Mouse (Mus musculus) ZHBTc4 (cell line): ENCODE results near the gene Ghrhr.

Experiments
- DNase-seq: peaks from one replicate; pipeline ENCODE4 v3.0.0-alpha.2; 2011; ENCODE audit warnings: low read depth, low spot score

Gene Ghrhr

GRCm38 (mm10) chr6:55353711-55354445, 22.2 kb upstream of the Ghrhr start:
- no peak for DNase-seq

GRCm38 (mm10) chr6:55354456-55355117, 21.5 kb upstream of the Ghrhr start:
- peak; percentile 69 for DNase-seq

DNA sequence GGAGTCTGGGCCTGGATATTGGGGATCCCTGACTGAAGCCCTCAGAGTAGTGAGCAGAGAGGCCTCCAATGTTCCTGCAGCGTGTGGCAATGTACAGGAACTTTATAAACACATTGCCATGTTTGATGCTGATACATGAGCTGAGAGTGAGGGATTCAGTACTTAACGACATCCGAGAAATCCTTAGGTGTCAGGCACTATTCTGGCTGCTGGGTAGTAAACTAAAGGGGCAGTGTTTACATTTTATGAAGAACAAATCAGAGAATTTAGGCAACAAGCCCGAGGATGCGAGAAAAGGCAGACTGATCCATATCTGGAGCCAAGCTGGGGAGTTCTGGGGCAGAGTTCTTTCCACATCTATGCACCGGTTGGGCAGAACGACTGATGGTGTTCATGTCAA, 20.5 kb upstream of the Ghrhr start:
- no peak for DNase-seq

DNA sequence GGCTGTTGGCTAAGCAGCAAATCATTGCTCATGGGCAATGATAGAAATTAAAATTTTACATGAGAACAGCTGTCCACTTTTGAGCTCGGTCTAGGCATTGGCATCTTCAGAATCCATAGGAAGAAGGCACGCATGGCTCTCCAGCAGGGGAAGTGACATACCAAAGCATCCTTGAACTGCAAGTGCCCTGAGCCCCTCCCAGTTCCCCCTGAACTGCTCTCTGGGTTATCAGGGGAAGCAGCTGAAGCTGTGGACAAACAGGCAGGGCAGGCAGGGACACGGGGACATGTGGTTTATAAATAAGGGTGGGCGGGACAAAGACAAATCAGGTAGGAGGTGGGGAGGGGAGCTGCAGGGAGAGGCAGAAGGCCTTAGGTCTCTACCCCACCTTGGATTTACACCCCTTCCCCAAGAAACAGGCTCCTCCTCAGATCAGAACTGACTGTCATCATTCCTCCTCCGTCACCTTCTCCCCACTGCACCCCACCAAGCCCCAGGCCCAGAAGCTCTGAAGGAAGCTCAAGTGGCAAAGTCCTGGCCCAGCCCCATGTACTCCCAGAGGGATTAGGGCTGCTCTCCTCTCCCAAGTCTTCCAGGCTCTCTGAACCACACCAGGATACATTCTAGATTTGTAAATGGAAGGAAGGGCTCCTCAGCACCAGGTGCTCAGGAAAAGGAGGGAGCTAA, 19.9 kb upstream of the Ghrhr start:
- no peak for DNase-seq

DNA sequence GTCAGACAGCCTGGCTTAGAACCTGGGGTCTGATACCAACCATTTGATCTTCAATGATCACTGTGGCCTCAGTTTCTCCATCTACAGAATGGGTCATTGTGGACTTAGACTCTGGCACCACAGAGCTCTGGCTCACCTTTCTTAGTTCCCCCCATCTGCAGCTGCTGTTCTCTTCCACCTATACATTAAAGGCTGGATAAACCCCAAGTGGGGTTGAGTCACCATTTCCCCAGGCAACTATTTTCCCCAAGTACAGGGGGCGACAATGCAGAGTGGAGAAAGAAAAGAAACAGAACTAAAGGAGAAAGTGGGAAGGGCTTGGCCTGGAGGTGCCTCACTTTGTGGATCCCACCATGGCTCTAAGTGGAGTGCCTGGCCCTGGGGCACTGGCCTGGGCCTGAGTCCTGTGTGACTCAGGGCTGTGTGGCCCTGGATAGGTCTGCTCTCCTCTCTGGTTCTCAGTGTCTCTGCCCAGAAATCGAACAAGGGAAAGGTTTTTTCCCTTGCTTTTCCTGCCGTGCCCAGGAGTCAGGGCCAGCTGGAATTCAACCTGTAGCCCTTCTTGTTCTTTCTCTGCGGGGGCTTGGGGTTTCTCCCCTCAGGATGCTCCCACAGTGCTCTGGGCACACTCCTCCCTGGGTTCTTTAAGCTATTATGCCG, 19.0 kb upstream of the Ghrhr start:
- DNase-seq = no peak

DNA sequence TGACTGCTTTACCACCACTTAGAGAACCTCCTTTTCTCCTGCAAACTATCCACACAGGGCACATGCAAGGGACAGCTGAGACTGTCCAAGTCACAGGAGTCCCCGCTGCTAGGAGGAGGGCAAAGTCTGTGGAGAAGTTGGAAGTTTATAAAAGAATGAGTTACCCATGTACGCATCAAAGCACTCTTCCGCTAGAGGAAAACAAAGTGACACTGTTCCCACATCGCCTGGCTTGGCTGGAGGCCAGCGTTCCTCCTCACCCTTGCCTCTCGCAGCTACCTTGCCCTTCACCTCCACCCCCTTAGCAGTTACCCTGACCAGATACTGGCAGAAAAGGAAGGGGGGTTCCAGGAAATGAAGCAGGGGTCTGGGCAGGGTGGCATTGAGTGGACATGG, 18.5 kb upstream of the Ghrhr start:
- DNase-seq = no peak

- DNase-seq = peak; percentile 74
Observed at GRCm38 (mm10) chr6:55358731-55359143, 17.4 kb upstream of the Ghrhr start.

- no peak for DNase-seq
Observed at GRCm38 (mm10) chr6:55362663-55363062, 13.4 kb upstream of the Ghrhr start.

- no peak for DNase-seq
Observed at GRCm38 (mm10) chr6:55367126-55367525, 9.0 kb upstream of the Ghrhr start.

DNA sequence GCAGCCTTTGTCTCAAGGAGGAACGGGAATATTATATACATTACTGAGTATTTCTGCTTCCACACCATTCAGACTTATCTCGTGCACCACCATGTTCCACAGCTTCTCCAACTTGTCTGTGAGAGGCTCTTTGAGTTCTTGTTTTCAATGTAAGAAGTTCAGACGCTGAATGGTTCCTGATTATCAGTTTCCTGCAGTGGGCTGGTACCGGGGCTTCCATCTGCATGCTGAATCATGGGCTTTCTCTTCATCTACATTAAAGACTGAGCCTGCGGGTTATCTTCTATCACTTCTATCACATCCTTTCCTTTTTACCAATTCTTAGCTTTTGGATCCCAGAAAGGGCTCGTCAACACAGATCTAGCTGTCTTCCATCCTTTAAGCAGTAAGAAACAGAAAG, 5.3 kb upstream of the Ghrhr start:
- DNase-seq = no peak

- no peak for DNase-seq
Observed at GRCm38 (mm10) chr6:55376511-55376910, 416 bp downstream of the Ghrhr start.

DNA sequence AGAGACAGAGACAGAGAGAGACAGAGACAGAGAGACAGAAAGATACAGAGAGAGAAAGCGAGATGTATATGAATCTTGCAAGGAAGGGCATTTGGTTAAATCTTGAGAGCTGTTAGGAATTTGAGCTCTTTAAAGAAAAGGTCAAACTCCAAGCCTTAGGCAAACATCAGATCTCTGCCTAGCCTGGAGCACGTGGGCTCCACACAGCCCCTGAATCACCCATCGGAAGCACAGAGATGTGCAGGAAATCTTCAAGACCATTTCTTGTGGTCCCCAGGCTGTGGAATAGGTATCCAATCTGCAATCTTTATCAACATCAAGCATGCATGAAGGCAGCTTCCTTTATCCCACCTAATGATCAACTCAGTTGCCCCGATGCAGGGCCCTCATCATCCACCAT, 1.4 kb downstream of the Ghrhr start:
- no peak for DNase-seq

DNA sequence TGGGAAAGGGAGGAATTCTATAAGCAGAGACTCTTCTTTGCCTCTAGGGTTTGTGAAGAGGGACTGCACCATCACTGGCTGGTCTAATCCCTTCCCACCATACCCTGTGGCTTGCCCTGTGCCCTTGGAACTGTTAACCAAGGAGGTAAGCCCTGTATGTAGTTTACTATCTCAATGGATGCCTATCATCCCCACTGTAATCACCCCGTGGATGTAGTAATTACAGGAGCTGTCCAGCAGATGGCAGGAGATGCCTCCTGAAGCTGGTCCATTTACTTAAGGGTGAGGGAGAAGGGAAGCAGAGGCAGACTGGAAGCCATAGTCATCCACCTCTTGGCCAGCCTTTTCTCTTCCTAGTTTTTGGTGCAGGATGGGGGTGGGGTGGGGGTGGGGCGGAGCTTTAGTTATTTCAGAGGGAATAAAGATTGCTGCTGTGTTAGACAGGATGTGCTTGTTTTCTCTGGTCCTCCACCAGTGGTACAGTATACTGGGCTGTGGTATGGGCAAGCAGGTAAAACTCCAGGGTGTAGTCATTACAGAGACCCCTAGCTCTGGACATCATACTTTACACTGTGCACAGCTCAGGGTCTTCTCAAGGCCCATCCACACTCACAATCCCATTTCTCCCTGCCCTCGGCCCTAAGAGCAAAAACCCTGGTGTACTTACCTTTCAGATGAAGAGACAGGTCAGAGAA, 3.7 kb downstream of the Ghrhr start:
- peak; percentile 79 for DNase-seq

DNA sequence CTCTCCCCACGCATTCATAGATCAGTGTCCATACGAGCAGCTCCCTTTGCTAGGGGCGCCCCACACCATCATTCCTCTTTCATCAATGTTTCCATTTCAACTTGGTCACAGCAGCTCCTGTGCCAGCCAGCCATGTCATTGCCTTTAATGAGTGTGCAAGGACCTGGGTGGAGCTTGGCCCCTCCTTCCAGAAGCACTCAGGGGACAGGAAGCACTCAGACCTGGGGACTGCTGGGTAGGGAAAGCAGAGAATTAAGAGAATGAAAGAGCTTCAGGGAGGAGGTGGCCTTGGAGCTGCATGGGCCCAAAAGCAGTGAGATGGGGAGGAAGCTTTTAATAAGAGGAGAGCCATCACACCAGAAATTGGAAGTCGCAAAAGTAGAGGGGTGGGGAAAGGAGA, 5.9 kb downstream of the Ghrhr start:
- no peak for DNase-seq

DNA sequence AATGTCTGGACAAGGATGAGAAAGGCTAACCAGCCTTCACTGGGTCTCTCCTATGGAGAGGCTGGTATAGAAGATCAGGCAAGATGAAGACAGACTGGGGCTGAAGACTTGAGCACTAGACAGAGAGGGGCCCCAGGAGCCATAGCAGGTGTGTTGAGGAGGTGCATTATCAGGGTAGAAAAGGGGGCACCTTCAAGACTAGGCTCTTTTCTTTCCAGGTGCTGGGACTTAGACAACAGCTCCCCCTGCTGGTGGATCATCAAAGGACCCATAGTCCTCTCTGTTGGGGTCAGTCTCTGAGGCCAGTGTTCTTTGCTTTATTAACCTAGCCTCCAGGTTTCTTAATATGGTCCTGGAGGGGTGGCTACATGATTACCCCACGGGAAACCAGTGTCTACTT, 7.8 kb downstream of the Ghrhr start:
- DNase-seq = peak; percentile 35

GRCm38 (mm10) chr6:55384356-55384951, 8.4 kb downstream of the Ghrhr start:
- no peak for DNase-seq

- DNase-seq = no peak
Observed at GRCm38 (mm10) chr6:55388546-55389169, 12.6 kb downstream of the Ghrhr start.

DNA sequence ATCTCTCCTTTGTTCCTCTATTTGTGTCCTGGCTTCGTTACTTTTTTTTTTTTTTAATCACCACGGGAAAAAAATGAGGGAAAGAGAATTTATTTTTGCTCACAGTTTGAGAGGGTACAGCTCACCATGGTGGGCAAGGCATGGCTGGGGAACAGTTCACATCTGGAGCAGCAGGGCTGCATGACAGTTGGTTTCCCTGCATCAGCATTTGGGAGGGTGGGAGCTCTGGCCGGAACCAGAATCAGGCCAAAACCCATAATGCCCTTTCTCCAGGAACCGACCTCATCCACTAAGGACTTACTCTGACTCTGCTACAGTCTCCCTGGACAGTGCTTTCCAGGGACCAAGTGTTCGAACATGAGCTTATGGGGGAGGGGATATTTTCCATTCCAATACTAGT, 13.2 kb downstream of the Ghrhr start:
- DNase-seq = no peak

- DNase-seq = no peak
Observed at GRCm38 (mm10) chr6:55391814-55392213, 15.7 kb downstream of the Ghrhr start.

- peak; percentile 76 for DNase-seq
Observed at GRCm38 (mm10) chr6:55392453-55392852, 16.4 kb downstream of the Ghrhr start.

GRCm38 (mm10) chr6:55394854-55395253, 18.8 kb downstream of the Ghrhr start:
- no peak for DNase-seq
